Mouse (Mus musculus) hindbrain, embryonic 15.5 days (tissue): ENCODE measurements around the gene Klf5. TPM values are rescaled to one million over a fixed set of nuclear protein-coding genes. Genes with fewer than 3 reads are reported as not detected.

Source experiments
- ATAC-seq: fragments of 200-750 bp; cut with Nextera tagmentation; 2 replicates; pipeline ENCODE4 v1.8.0; 2017; ENCODE audit warnings: low read depth, moderate number of reproducible peaks, moderate TSS enrichment; ENCODE audit not compliant: low FRiP score
- H3K27ac ChIP-seq: fragments of 300-500 bp; sonication (generic); replicated peaks from 2 replicates; pipeline ENCODE4 v1.5.1; 2015; ENCODE audit warnings: mild to moderate bottlenecking, inconsistent platforms
- H3K27me3 ChIP-seq: fragments of 300-500 bp; sonication (generic); 2 replicates; pipeline ENCODE4 v1.6.1; 2015; ENCODE audit warnings: control low read depth, inconsistent platforms
- H3K36me3 ChIP-seq: fragments of 300-500 bp; sonication (generic); 2 replicates; pipeline ENCODE4 v1.6.1; 2015; ENCODE audit warnings: control low read depth, inconsistent platforms
- H3K4me1 ChIP-seq: fragments of 300-500 bp; sonication (generic); replicated peaks from 2 replicates; pipeline ENCODE4 v1.6.1; 2015; ENCODE audit warnings: control low read depth, inconsistent platforms
- H3K4me2 ChIP-seq: fragments of 300-500 bp; sonication (generic); 2 replicates; pipeline ENCODE4 v1.6.1; 2015; ENCODE audit warnings: moderate library complexity, mild to moderate bottlenecking, inconsistent platforms
- H3K4me3 ChIP-seq: fragments of 300-500 bp; sonication (generic); 2 replicates; pipeline ENCODE4 v1.5.1; 2015; ENCODE audit warnings: mild to moderate bottlenecking, inconsistent platforms
- H3K9ac ChIP-seq: fragments of 300-500 bp; sonication (generic); 2 replicates; pipeline ENCODE4 v1.6.1; 2015; ENCODE audit warnings: inconsistent platforms
- H3K9me3 ChIP-seq: fragments of 300-500 bp; sonication (generic); 2 replicates; pipeline ENCODE4 v1.6.1; 2016; ENCODE audit warnings: control low read depth, inconsistent platforms
- WGBS: fragments of 180-500 bp; shearing (Covaris S2); methylation state at CpG from one replicate; pipeline ENCODE4 v1.1.7; 2015; 5-methylcytosine and 5-hydroxymethylcytosine counted together
- polyA plus RNA-seq: library from polyadenylated mRNA; unstranded; fragments of >200 nt; fragmentation: Nextera tagmentation; extraction: Ambion mirVana; gene quantifications from 2 replicates; pipeline ENCODE4 v1.2.1, GENCODE M21; 2015

Gene Klf5
- polyA plus RNA-seq, 1 experiment from 2014 or later: 3.8 TPM

DNA sequence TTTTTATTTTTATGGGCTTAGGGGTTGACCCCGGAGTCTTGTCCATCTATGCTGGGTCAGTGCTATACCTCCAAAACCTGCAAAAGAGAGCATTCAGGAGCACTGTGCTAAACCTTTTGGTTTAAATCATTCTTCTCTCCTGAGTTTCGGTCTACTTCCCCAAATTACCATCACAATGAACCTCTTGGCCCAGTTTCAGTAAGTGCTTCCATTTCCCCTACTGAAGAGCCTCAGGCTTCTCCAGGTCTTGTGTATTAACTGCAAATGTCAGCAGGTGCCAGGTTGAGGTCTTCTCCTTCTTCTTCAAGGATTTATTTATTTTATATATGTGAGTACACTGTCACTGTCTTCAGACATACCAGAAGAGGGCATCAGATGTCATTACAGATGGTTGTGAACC is 55.6 kb downstream of the Klf5 start:
- ATAC-seq: no peak
- 63% methylated on average over 2 of the region's 2 CpGs for WGBS
- Histone ChIP-seq H3K9me3 (no peaks in the 10 kb centered on the region), H3K27me3 (no peaks in the 10 kb centered on the region), H3K27ac (no peak overlapping the region), H3K4me1 (no peaks in the 10 kb centered on the region), H3K4me2 (no peak overlapping the region), H3K36me3 (no peaks in the 10 kb centered on the region), H3K9ac (no peak overlapping the region), H3K4me3 (no peak overlapping the region)

DNA sequence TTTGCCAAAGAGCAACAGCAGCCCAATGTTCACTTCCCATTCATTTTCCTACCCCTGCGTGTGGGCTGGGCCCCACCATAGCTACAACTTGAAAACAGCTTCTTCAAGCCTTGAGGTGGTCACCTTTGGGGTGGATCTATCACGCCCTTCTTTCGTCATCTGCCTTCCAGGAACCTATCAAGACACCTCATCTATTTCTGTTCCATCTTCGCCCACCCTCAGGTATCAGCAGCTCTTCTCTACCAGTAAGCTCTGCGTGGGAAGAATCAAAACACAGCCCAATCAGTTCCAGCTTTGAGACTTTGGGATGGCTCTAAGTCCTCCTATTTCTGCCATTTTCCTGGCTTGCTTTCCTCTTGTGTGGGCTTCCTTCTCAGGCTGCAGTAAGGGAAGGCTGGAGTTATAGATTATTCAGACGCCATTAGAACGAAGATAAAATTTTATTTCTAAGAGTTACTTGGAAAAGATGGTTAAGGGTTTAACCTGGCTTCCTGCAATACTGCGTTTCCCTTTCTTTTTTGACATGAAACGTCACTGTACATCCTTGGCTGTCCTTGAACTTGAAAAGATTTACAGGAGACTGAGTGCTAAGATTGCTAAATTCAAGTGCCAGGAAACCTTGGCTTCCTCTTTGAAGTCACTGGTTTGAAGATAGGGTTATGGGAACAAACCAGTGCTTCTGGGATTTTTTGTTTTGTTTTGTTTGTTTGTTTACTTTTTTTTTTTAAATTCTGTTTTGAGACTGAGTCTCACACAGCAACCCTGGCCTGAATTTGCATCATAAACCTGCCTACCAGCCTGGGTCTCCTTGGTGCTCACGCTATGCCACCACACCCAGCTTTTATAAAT is 56.5 kb downstream of the Klf5 start:
- no peaks in the 10 kb centered on the region for H3K27me3 ChIP-seq
- no peak overlapping the region for H3K27ac ChIP-seq
- no peak overlapping the region for H3K4me2 ChIP-seq
- no peak overlapping the region for H3K4me3 ChIP-seq
- no peaks in the 10 kb centered on the region for H3K9me3 ChIP-seq
- no peaks in the 10 kb centered on the region for H3K4me1 ChIP-seq
- no peak overlapping the region for H3K9ac ChIP-seq
- WGBS: 93% methylated on average over 10 of the region's 10 CpGs
- ATAC-seq: no peak
- no peaks in the 10 kb centered on the region for H3K36me3 ChIP-seq

DNA sequence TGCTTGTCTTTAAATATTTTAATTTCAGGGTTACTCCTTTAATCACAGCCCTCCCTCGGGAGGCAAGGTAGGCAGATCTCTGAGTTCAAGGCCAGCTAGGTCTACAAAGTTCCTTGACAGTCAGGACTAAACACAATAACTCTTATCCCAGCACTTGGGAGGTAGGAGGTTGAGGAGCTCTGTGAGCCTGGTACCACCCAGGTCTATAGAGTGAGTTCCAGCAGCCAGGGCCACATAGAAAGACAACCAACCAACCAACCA is 57.0 kb downstream of the Klf5 start:
- Histone ChIP-seq H3K9ac (no peak overlapping the region), H3K27ac (no peak overlapping the region)

DNA sequence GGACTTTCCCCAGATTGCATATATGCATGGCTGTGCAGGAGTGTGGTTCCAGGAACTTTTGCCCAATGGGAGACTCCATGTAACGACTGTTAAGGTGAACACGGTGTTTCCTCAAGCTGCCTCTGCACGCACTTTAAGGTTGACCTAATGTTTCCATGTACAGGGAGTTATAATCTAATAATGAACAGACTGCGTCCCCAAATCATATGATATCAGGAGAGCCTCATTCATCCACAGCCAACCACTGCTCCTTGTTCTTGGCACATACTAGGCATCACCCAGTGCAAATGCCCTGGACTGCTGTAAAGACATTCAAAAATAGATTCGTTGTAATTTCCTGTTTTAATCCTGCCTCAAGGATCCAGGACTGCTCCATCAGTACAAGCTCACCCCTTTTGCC is 64.5 kb downstream of the Klf5 start:
- H3K4me3 ChIP-seq: no peak overlapping the region
- H3K9ac ChIP-seq: no peak overlapping the region
- no peak for ATAC-seq
- H3K9me3 ChIP-seq: no peaks in the 10 kb centered on the region
- 92% methylated on average over 5 of the region's 5 CpGs for WGBS
- 0 out of 2 replicates have a peak, but pooled peaks cover 7% of the 10 kb centered on the region for H3K4me1 ChIP-seq
- no peak overlapping the region for H3K27ac ChIP-seq
- no peaks in the 10 kb centered on the region for H3K27me3 ChIP-seq
- H3K36me3 ChIP-seq: no peaks in the 10 kb centered on the region
- H3K4me2 ChIP-seq: no peak overlapping the region

More for the DNA sequence above, 57.0 kb downstream of the Klf5 start:
- no peaks in the 10 kb centered on the region for H3K4me1 ChIP-seq
- H3K36me3 ChIP-seq: no peaks in the 10 kb centered on the region
- no peak for ATAC-seq
- H3K4me2 ChIP-seq: no peak overlapping the region
- H3K27me3 ChIP-seq: no peaks in the 10 kb centered on the region
- WGBS: 76% methylated on average over 1 of the region's 1 CpGs
- no peak overlapping the region for H3K4me3 ChIP-seq
- no peaks in the 10 kb centered on the region for H3K9me3 ChIP-seq

DNA sequence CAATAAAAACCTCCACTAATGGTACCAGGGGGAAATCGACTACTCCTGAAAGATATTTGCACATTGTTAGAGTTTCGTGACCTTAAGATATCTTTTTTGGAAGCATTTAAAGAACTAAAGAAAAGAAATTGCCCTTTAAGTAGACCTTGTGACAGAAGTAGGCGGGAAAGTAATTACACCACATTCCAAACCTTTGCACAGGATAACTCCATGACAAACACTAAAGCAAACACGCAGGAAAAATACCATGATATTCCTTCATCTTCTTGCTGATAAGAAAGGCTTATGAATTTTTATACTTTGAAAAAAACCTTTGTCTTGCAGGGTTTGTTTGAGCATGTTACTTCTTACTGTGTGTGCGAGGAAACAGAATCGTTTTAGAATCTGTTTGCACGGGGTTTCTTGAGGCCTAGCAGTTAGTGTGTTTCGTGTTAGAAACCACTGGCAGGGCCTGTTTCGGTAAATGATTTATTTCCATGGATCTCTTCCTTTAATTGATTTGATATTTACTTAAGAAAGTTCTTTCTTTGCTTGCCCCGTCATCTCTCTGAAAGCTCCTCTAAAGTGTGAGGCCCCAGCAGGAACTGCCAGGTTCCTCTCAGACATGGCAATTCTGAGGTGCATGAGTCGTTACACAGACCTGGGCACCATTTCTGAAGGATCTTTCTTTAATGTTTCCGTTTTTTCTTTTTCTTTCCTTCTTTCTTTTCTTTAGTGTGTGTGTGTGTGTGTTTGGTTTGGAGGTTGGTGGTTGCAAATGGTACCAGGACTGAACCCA is 65.7 kb downstream of the Klf5 start:
- H3K27me3 ChIP-seq: no peaks in the 10 kb centered on the region

More for the DNA sequence above, 65.7 kb downstream of the Klf5 start:
- no peak overlapping the region for H3K4me2 ChIP-seq
- no peak overlapping the region for H3K4me3 ChIP-seq
- no peaks in the 10 kb centered on the region for H3K36me3 ChIP-seq
- H3K9ac ChIP-seq: no peak overlapping the region
- WGBS: 79% methylated on average over 12 of the region's 12 CpGs
- ATAC-seq: no peak
- no peak overlapping the region for H3K27ac ChIP-seq
- no peaks in the 10 kb centered on the region for H3K9me3 ChIP-seq
- 0 out of 2 replicates have a peak, but pooled peaks cover 7% of the 10 kb centered on the region for H3K4me1 ChIP-seq

Other genes with a start within 250 kb of the Klf5 start
- 17.1 TPM in 2 replicates for gene Pibf1, start 199.3 kb upstream of the Klf5 start, polyA plus RNA-seq
- gene Dis3, start 198.9 kb upstream of the Klf5 start, polyA plus RNA-seq: 22.1 and 23.0 TPM in 2 replicates